Mouse (Mus musculus) testis, adult 2 months (tissue): ENCODE results near the gene Zcchc13. TPM values are rescaled to one million over a fixed set of nuclear protein-coding genes. Genes with fewer than 3 reads are reported as not detected.

Experiments used
- H3K27ac ChIP-seq: fragments of 200-500 bp; 2 replicates; pipeline ENCODE4 v1.5.1; 2012; ENCODE audit warnings: low read depth, low read length; ENCODE audit not compliant: control insufficient read depth, insufficient read depth
- H3K27me3 ChIP-seq: fragments of 200-500 bp; 2 replicates; pipeline ENCODE4 v1.6.1; 2012; ENCODE audit warnings: mild to moderate bottlenecking, low read length, moderate library complexity; ENCODE audit not compliant: control insufficient read depth, insufficient read depth
- H3K36me3 ChIP-seq: fragments of 200-500 bp; 2 replicates; pipeline ENCODE4 v1.6.1; 2012; ENCODE audit warnings: mild to moderate bottlenecking, low read length; ENCODE audit not compliant: control insufficient read depth, insufficient read depth
- H3K4me1 ChIP-seq: fragments of 200-500 bp; 2 replicates; pipeline ENCODE4 v1.6.1; 2012; ENCODE audit warnings: low read length; ENCODE audit not compliant: control insufficient read depth, insufficient read depth
- H3K4me3 ChIP-seq: fragments of 200-500 bp; 2 replicates; pipeline ENCODE4 v1.5.1; 2012; ENCODE audit warnings: low read depth, mild to moderate bottlenecking, low read length, moderate library complexity, mixed read lengths; ENCODE audit not compliant: control insufficient read depth
- CTCF ChIP-seq: fragments of 200-500 bp; IDR thresholded peaks from 2 replicates; pipeline ENCODE4 v1.5.1; 2012; ENCODE audit warnings: low read depth, mild to moderate bottlenecking, inconsistent platforms, low read length, moderate library complexity; ENCODE audit not compliant: control insufficient read depth, insufficient read depth, insufficient replicate concordance
- POLR2A ChIP-seq: fragments of 200-500 bp; IDR thresholded peaks from 2 replicates; pipeline ENCODE4 v1.6.1; 2012; ENCODE audit warnings: low read depth, mild to moderate bottlenecking, inconsistent platforms, low read length, moderate library complexity; ENCODE audit not compliant: control insufficient read depth
- polyA plus RNA-seq: library from polyadenylated mRNA; depleted of rRNA; stranded (reverse); fragments of >200 nt; gene quantifications from 2 replicates; pipeline ENCODE4 v1.2.3, GENCODE M21; 2012; rRNA removed

Gene Zcchc13
- 72.1 and 83.8 TPM in 2 replicates for polyA plus RNA-seq

DNA sequence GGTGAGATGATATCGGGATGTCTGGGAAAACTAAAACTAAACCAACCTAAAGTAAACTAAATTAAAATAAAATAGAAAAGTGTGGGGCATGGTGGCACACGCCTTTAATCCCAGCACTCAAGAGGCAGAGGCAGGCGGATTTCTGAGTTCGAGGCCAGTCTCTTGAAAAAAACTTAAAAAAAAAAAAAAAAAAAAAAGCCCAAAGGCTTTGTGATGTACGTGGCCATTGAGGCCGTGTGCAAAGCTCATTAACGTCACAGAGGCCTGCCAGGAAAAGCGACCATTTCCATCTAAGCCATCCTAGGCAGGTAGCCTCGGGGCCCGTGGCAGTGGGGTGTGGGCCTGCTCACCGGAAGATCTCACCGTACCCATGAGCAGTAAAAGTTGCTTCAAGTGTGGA is at the start of gene Zcchc13:
Gene Zcchc13 (plus strand): TSS at position 284 of the 400 bp plus-strand sequence.
- no peaks in the 10 kb centered on the region for H3K36me3 ChIP-seq
- no peaks in the 10 kb centered on the region for H3K27me3 ChIP-seq
- H3K27ac ChIP-seq: peak within 1 kb of the TSS; percentile 83
- peak within 1 kb of the TSS; percentile 93 for H3K4me3 ChIP-seq
- H3K4me1 ChIP-seq: no peaks in the 10 kb centered on the region
- TF ChIP-seq CTCF: no peak
- no peak for TF ChIP-seq POLR2A

DNA sequence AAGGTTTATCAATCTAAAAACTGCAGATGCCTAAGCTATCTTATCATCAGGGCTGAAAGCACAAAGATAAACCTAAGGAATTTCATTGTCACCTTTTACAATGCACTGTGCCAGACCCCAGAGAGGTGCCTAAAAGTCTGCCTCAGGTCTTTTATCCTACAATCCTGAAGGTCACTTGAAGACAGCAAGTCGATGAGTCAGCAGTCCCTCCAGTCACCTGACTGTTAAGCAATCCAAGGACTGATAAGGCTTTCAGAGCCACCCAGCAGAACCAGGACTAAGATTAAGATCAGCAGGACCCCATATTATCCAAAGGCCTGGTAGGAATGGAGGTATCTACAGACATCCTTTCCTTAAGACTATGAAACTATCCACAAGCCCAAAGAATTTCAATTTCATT is 46.1 kb upstream of the Zcchc13 start:
- TF ChIP-seq POLR2A: no peak
- no peak for TF ChIP-seq CTCF
- Histone ChIP-seq H3K4me1 (no peaks in the 10 kb centered on the region), H3K4me3 (no peak overlapping the region), H3K36me3 (no peaks in the 10 kb centered on the region), H3K27me3 (no peaks in the 10 kb centered on the region), H3K27ac (no peak overlapping the region)

- no peaks in the 10 kb centered on the region for H3K36me3 ChIP-seq
These were observed 38.3 kb upstream of the Zcchc13 start for GRCm38 (mm10) chrX:103592056-103592455.

GRCm38 (mm10) chrX:103602553-103602952 is 27.8 kb upstream of the Zcchc13 start:
- Histone ChIP-seq H3K36me3 (no peaks in the 10 kb centered on the region), H3K27me3 (no peaks in the 10 kb centered on the region), H3K4me3 (no peak overlapping the region), H3K27ac (no peak overlapping the region), H3K4me1 (no peaks in the 10 kb centered on the region)
- TF ChIP-seq POLR2A (no peak), CTCF (no peak)

More at GRCm38 (mm10) chrX:103592056-103592455, 38.3 kb upstream of the Zcchc13 start:
- no peaks in the 10 kb centered on the region for H3K27me3 ChIP-seq
- no peak overlapping the region for H3K27ac ChIP-seq
- H3K4me3 ChIP-seq: no peak overlapping the region
- TF ChIP-seq POLR2A (no peak), CTCF (no peak)
- H3K4me1 ChIP-seq: no peaks in the 10 kb centered on the region

GRCm38 (mm10) chrX:103604211-103604610 is 26.2 kb upstream of the Zcchc13 start:
- Histone ChIP-seq H3K27ac (no peak overlapping the region), H3K4me3 (no peak overlapping the region), H3K36me3 (no peaks in the 10 kb centered on the region)

DNA sequence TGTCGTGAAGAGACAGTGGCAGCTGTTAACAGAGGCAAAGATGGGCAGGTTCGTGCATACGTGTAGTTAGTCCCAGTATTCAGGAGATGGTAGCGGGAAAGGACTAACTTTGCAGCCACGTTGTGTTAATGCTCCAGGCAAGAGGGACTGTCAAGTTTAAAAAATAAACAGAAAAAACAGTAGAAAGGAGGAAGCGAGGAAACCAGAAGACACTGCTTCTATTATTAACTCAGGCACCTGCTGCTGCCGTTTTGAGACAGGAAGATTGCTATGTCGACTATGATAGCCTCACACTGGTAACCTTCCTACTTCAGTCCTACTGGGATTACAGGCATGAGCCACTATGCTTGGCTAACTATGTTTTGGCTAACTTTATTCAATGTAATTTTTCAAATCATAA is 24.9 kb upstream of the Zcchc13 start:
- H3K27me3 ChIP-seq: no peaks in the 10 kb centered on the region
- H3K4me1 ChIP-seq: no peaks in the 10 kb centered on the region
- H3K4me3 ChIP-seq: no peak overlapping the region
- TF ChIP-seq POLR2A (no peak), CTCF (no peak)
- H3K27ac ChIP-seq: no peak overlapping the region
- no peaks in the 10 kb centered on the region for H3K36me3 ChIP-seq

More at GRCm38 (mm10) chrX:103604211-103604610, 26.2 kb upstream of the Zcchc13 start:
- TF ChIP-seq CTCF (no peak), POLR2A (no peak)
- Histone ChIP-seq H3K4me1 (no peaks in the 10 kb centered on the region), H3K27me3 (no peaks in the 10 kb centered on the region)

GRCm38 (mm10) chrX:103610401-103610800 is 20.0 kb upstream of the Zcchc13 start:
- no peak overlapping the region for H3K4me3 ChIP-seq
- H3K27ac ChIP-seq: no peak overlapping the region
- H3K4me1 ChIP-seq: no peaks in the 10 kb centered on the region; the same call in 1 of the 2 replicates
- no peaks in the 10 kb centered on the region for H3K27me3 ChIP-seq
- TF ChIP-seq CTCF: no peak
- TF ChIP-seq POLR2A: no peak
- H3K36me3 ChIP-seq: no peaks in the 10 kb centered on the region

GRCm38 (mm10) chrX:103611462-103611861 is 18.9 kb upstream of the Zcchc13 start:
- no peaks in the 10 kb centered on the region; the same call in 1 of the 2 replicates for H3K4me1 ChIP-seq
- H3K27me3 ChIP-seq: no peaks in the 10 kb centered on the region
- H3K4me3 ChIP-seq: no peak overlapping the region
- no peak overlapping the region for H3K27ac ChIP-seq
- H3K36me3 ChIP-seq: no peaks in the 10 kb centered on the region
- TF ChIP-seq CTCF: no peak
- TF ChIP-seq POLR2A: no peak
